Mouse (Mus musculus): Measurements from ENCODE around the gene Shroom2. TPM values are rescaled to one million over a fixed set of nuclear protein-coding genes. Genes with fewer than 3 reads are reported as not detected.

Shroom2 gene
- polyA plus RNA-seq, 1 experiment from 2014 or later, result 7.6 TPM

DNA sequence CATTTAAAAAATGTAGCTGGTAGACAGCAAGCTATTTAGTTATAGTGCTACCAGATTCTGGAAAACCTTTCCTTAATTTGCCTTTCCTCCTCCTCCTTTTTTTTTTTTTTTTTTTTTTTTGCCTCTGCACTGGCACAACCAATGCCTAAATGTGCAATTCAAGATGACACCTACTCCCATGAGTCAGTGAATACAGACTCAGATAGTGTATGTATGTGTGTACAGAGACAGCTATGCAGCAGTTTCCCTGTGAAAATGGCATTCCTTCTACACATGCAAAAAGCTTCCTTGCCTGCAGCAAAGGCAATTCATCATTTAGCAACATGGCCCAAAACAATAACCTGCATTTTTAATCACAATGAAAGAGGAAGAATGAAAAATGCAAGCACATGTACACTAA lies 126.1 kb downstream of the Shroom2 start:
- no peak for DNase-seq (ENCODE audit: low spot score)
- no peaks in the 10 kb centered on the region for H3K9me3 ChIP-seq (ENCODE audit: control insufficient read depth, low read length)
- H3K4me3 ChIP-seq (ENCODE audit: low read depth, low read length), result no peak overlapping the region
- ATAC-seq (ENCODE audit: low read depth), result no peak
- H3K27ac ChIP-seq (replicated peaks; ENCODE audit: low read depth, low read length), result no peak overlapping the region
- H3K9ac ChIP-seq (ENCODE audit: low read depth, low read length), result no peak overlapping the region
- H3K36me3 ChIP-seq (ENCODE audit: control insufficient read depth, insufficient read depth, low read length), result no peaks in the 10 kb centered on the region
- no peak overlapping the region for H3K4me2 ChIP-seq (ENCODE audit: low read depth, low read length)
- peaks cover 4% of the 10 kb centered on the region for H3K27me3 ChIP-seq (replicated peaks; ENCODE audit: control insufficient read depth, insufficient read depth, low read length)
- no peaks in the 10 kb centered on the region for H3K4me1 ChIP-seq (ENCODE audit: control insufficient read depth, insufficient read depth, low read length)

- DNase-seq (ENCODE audit: low spot score) (no peak), ATAC-seq (ENCODE audit: low read depth) (no peak)
- Histone ChIP-seq H3K9me3 (ENCODE audit: control insufficient read depth, low read length) (no peaks in the 10 kb centered on the region), H3K4me2 (ENCODE audit: low read depth, low read length) (no peak overlapping the region), H3K27me3 (replicated peaks; ENCODE audit: control insufficient read depth, insufficient read depth, low read length) (peaks cover 4% of the 10 kb centered on the region), H3K9ac (ENCODE audit: low read depth, low read length) (no peak overlapping the region), H3K27ac (replicated peaks; ENCODE audit: low read depth, low read length) (no peak overlapping the region), H3K36me3 (ENCODE audit: control insufficient read depth, insufficient read depth, low read length) (no peaks in the 10 kb centered on the region), H3K4me1 (ENCODE audit: control insufficient read depth, insufficient read depth, low read length) (no peaks in the 10 kb centered on the region), H3K4me3 (ENCODE audit: low read depth, low read length) (no peak overlapping the region)
- WGBS, result 69% methylated on average over 2 of the region's 2 CpGs
Measured at GRCm38 (mm10) chrX:152642627-152643026, 126.6 kb downstream of the Shroom2 start.

DNA sequence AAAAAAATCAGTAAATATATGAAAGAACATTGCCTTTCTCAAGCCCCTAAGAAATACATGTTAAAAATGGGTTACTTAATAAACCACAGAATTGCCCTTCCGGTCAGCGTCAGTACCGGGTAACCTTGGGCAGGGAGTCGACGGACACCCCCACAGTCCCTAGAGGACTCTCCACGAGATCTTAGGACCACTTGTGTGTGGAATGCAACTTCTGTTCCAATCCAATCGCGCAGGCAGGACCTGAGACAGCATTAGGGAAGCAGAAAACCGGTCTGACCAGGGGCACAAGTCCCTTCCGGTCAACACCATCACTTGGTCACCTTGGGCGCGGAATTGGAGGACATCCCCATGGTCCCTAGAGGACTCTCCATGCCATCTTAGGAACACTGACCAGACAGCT lies 133.9 kb downstream of the Shroom2 start:
- no peak overlapping the region for H3K4me2 ChIP-seq (ENCODE audit: low read depth, low read length)
- H3K27ac ChIP-seq (replicated peaks; ENCODE audit: low read depth, low read length), result no peak overlapping the region
- H3K9me3 ChIP-seq (ENCODE audit: control insufficient read depth, low read length), result no peaks in the 10 kb centered on the region
- WGBS, result 92% methylated on average over 11 of the region's 12 CpGs
- H3K9ac ChIP-seq (ENCODE audit: low read depth, low read length), result no peak overlapping the region
- H3K4me3 ChIP-seq (ENCODE audit: low read depth, low read length), result no peak overlapping the region
- no peaks in the 10 kb centered on the region; the same call in 1 of the 2 replicates for H3K27me3 ChIP-seq (replicated peaks; ENCODE audit: control insufficient read depth, insufficient read depth, low read length)
- H3K36me3 ChIP-seq (ENCODE audit: control insufficient read depth, insufficient read depth, low read length), result no peaks in the 10 kb centered on the region
- H3K4me1 ChIP-seq (ENCODE audit: control insufficient read depth, insufficient read depth, low read length), result no peaks in the 10 kb centered on the region
- DNase-seq (ENCODE audit: low spot score), result no peak
- ATAC-seq (ENCODE audit: low read depth), result no peak

DNA sequence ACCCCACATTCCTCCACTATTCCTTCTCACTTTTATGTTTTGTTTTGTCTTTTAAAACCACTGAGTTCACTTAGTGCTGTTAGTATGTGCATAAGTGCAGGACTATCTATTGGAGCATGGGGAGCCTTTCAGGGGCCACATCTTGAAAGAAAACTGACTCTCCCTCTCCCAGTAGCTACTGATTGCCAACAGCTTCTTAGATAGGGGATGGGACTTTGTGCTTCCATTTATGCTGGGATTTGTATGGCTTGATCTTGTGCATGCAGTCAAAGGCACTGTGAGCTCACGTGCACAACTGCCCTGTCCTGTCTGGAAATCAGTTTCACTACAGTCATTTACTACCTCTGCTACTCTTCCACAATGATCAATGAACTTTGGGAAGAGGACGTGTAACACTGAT lies 147.9 kb downstream of the Shroom2 start:
- no peaks in the 10 kb centered on the region for H3K4me1 ChIP-seq (ENCODE audit: control insufficient read depth, insufficient read depth, low read length)
- H3K27ac ChIP-seq (replicated peaks; ENCODE audit: low read depth, low read length), result no peak overlapping the region
- H3K4me2 ChIP-seq (ENCODE audit: low read depth, low read length), result no peak overlapping the region
- no peak overlapping the region for H3K4me3 ChIP-seq (ENCODE audit: low read depth, low read length)
- H3K9ac ChIP-seq (ENCODE audit: low read depth, low read length), result no peak overlapping the region
- WGBS, result 85% methylated on average over 2 of the region's 2 CpGs
- ATAC-seq (ENCODE audit: low read depth) (no peak), DNase-seq (ENCODE audit: low spot score) (no peak)
- H3K36me3 ChIP-seq (ENCODE audit: control insufficient read depth, insufficient read depth, low read length), result no peaks in the 10 kb centered on the region
- H3K27me3 ChIP-seq (replicated peaks; ENCODE audit: control insufficient read depth, insufficient read depth, low read length), result no peaks in the 10 kb centered on the region; the same call in none of the 2 replicates
- no peaks in the 10 kb centered on the region for H3K9me3 ChIP-seq (ENCODE audit: control insufficient read depth, low read length)

- Histone ChIP-seq H3K36me3 (ENCODE audit: control insufficient read depth, insufficient read depth, low read length) (no peaks in the 10 kb centered on the region), H3K27ac (replicated peaks; ENCODE audit: low read depth, low read length) (no peak overlapping the region), H3K9ac (ENCODE audit: low read depth, low read length) (no peak overlapping the region), H3K9me3 (ENCODE audit: control insufficient read depth, low read length) (no peaks in the 10 kb centered on the region), H3K4me3 (ENCODE audit: low read depth, low read length) (no peak overlapping the region), H3K4me1 (ENCODE audit: control insufficient read depth, insufficient read depth, low read length) (no peaks in the 10 kb centered on the region), H3K4me2 (ENCODE audit: low read depth, low read length) (no peak overlapping the region), H3K27me3 (replicated peaks; ENCODE audit: control insufficient read depth, insufficient read depth, low read length) (peaks cover 3% of the 10 kb centered on the region)
- DNase-seq (ENCODE audit: low spot score) (no peak), ATAC-seq (ENCODE audit: low read depth) (no peak)
Measured at GRCm38 (mm10) chrX:152620917-152621316, 148.3 kb downstream of the Shroom2 start.

DNA sequence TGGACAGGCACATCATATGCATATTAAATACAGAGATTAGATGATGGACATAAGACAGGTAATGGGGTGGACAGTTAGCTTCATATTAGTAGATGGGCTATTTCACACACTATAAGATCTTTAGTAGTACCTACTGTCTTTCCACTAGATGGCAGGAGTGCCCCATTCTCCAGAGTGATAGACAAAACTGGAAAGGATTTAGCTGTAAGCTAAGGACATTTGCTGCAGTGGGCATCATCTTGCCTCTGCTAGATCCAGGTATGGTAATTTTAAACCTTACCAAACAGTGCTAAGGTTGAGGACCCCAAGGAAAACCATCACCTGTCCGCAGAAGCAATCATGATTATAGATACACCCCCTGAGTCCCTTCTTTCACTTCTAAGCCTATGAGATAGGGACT lies 150.8 kb downstream of the Shroom2 start:
- no peaks in the 10 kb centered on the region for H3K36me3 ChIP-seq (ENCODE audit: control insufficient read depth, insufficient read depth, low read length)
- no peaks in the 10 kb centered on the region for H3K9me3 ChIP-seq (ENCODE audit: control insufficient read depth, low read length)
- no peaks in the 10 kb centered on the region for H3K4me1 ChIP-seq (ENCODE audit: control insufficient read depth, insufficient read depth, low read length)
- no peak overlapping the region for H3K4me3 ChIP-seq (ENCODE audit: low read depth, low read length)
- 69% methylated on average over 1 of the region's 1 CpGs for WGBS
- DNase-seq (ENCODE audit: low spot score) (peak; percentile 64), ATAC-seq (ENCODE audit: low read depth) (no peak)
- H3K27me3 ChIP-seq (replicated peaks; ENCODE audit: control insufficient read depth, insufficient read depth, low read length), result peaks cover 3% of the 10 kb centered on the region; the same call in 1 of the 2 replicates
- no peak overlapping the region for H3K27ac ChIP-seq (replicated peaks; ENCODE audit: low read depth, low read length)
- H3K9ac ChIP-seq (ENCODE audit: low read depth, low read length), result no peak overlapping the region
- H3K4me2 ChIP-seq (ENCODE audit: low read depth, low read length), result no peak overlapping the region

- no peak for ATAC-seq (ENCODE audit: low read depth)
- Histone ChIP-seq H3K4me2 (ENCODE audit: low read depth, low read length) (no peak within 1 kb of the TSS), H3K4me1 (ENCODE audit: control insufficient read depth, insufficient read depth, low read length) (no peaks in the 10 kb centered on the region), H3K36me3 (ENCODE audit: control insufficient read depth, insufficient read depth, low read length) (no peaks in the 10 kb centered on the region), H3K4me3 (ENCODE audit: low read depth, low read length) (no peak within 1 kb of the TSS), H3K9me3 (ENCODE audit: control insufficient read depth, low read length) (no peaks in the 10 kb centered on the region), H3K27me3 (replicated peaks; ENCODE audit: control insufficient read depth, insufficient read depth, low read length) (peaks cover 9% of the 10 kb centered on the region), H3K9ac (ENCODE audit: low read depth, low read length) (no peak within 1 kb of the TSS), H3K27ac (replicated peaks; ENCODE audit: low read depth, low read length) (no peak within 1 kb of the TSS)
- no peak for DNase-seq (ENCODE audit: low spot score)
- WGBS, result 58% methylated on average over 2 of the region's 2 CpGs
Measured at GRCm38 (mm10) chrX:152563034-152563433, 206.2 kb downstream of the Shroom2 start, which contains the start of gene Cldn34a. Gene Cldn34a (plus strand): TSS chrX:152563334.

Other genes starting within 250 kb of the Shroom2 start
- not detected in 2 replicates for gene Cldn34a, start 206.1 kb downstream of the Shroom2 start, polyA plus RNA-seq (2014; fragmentation: Nextera tagmentation; extraction: Ambion mirVana)
- 0.42 and 0.69 TPM in 2 replicates for gene Gpr143, start 12.5 kb upstream of the Shroom2 start, polyA plus RNA-seq (2014; fragmentation: Nextera tagmentation; extraction: Ambion mirVana)
- gene Usp51, start 237.0 kb upstream of the Shroom2 start, polyA plus RNA-seq (2014; fragmentation: Nextera tagmentation; extraction: Ambion mirVana), result 1.1 and 1.4 TPM in 2 replicates

All from embryonic facial prominence, embryonic 14.5 days (tissue).